Mouse (Mus musculus) intestine, postnatal 0 days (tissue): Measurements from ENCODE around the gene Zdhhc8. TPM values are rescaled to one million over a fixed set of nuclear protein-coding genes. Genes with fewer than 3 reads are reported as not detected.

ENCODE experiments used
- ATAC-seq: fragments of 200-750 bp; cut with Nextera tagmentation; 2 replicates; pipeline ENCODE4 v1.8.0; 2017; ENCODE audit warnings: mild to moderate bottlenecking, moderate TSS enrichment, moderate library complexity
- H3K27ac ChIP-seq: fragments of 300-500 bp; sonication (generic); 2 replicates; pipeline ENCODE4 v1.5.1; 2014; ENCODE audit warnings: mild to moderate bottlenecking, low read depth, low read length, moderate library complexity
- H3K27me3 ChIP-seq: fragments of 300-500 bp; sonication (generic); replicated peaks from 2 replicates; pipeline ENCODE4 v1.6.1; 2014; ENCODE audit warnings: low read length, mixed read lengths; ENCODE audit not compliant: control insufficient read depth, insufficient read depth
- H3K36me3 ChIP-seq: fragments of 300-500 bp; sonication (generic); 2 replicates; pipeline ENCODE4 v1.6.1; 2014; ENCODE audit warnings: mild to moderate bottlenecking, moderate library complexity; ENCODE audit not compliant: control insufficient read depth, insufficient read depth
- H3K4me1 ChIP-seq: fragments of 300-500 bp; sonication (generic); replicated peaks from 2 replicates; pipeline ENCODE4 v1.6.1; 2014; ENCODE audit warnings: antibody characterized with exemption, low read length, mixed read lengths; ENCODE audit not compliant: control insufficient read depth, insufficient read depth
- H3K4me2 ChIP-seq: fragments of 300-500 bp; sonication (generic); replicated peaks from 2 replicates; pipeline ENCODE4 v1.6.1; 2014; ENCODE audit warnings: low read depth, mild to moderate bottlenecking, moderate library complexity
- H3K4me3 ChIP-seq: fragments of 300-500 bp; sonication (generic); 2 replicates; pipeline ENCODE4 v1.5.1; 2014; ENCODE audit warnings: low read depth, low read length
- H3K9ac ChIP-seq: fragments of 300-500 bp; sonication (generic); 2 replicates; pipeline ENCODE4 v1.6.1; 2014; ENCODE audit warnings: mild to moderate bottlenecking, low read depth, low read length
- H3K9me3 ChIP-seq: fragments of 300-500 bp; sonication (generic); 2 replicates; pipeline ENCODE4 v1.6.1; 2016; ENCODE audit warnings: mixed run types; ENCODE audit not compliant: control insufficient read depth
- CTCF ChIP-seq: sonication (generic); IDR thresholded peaks from 2 replicates; pipeline ENCODE4 v1.5.1; 2016; ENCODE audit warnings: low read depth, mild to moderate bottlenecking, control low read depth, antibody characterized with exemption, moderate library complexity
- WGBS: fragments of 180-500 bp; shearing (Covaris S2); extraction: QIAGEN DNeasy Blood & Tissue Kit; methylation state at CpG from one replicate; pipeline ENCODE4 v1.1.7; 2014; 5-methylcytosine and 5-hydroxymethylcytosine counted together
- polyA plus RNA-seq: library from polyadenylated mRNA; unstranded; fragments of >200 nt; fragmentation: Nextera tagmentation; extraction: Ambion mirVana; gene quantifications from 2 replicates; pipeline ENCODE4 v1.2.1, GENCODE M21; 2015

Gene Zdhhc8
- polyA plus RNA-seq, 1 experiment from 2014 or later = 4.3 TPM

- Histone ChIP-seq H3K4me1 (no peaks in the 10 kb centered on the region), H3K4me3 (no peak overlapping the region), H3K27me3 (no peaks in the 10 kb centered on the region), H3K27ac (no peak overlapping the region), H3K36me3 (peaks cover 43% of the 10 kb centered on the region), H3K4me2 (no peak overlapping the region), H3K9ac (no peak overlapping the region), H3K9me3 (no peaks in the 10 kb centered on the region)
- whole genome bisulfite sequencing = 89% methylated on average over 13 of the region's 13 CpGs
- no peak for ATAC-seq
- TF ChIP-seq CTCF = no peak
Measured at GRCm38 (mm10) chr16:18227187-18227586, 7.7 kb downstream of the Zdhhc8 start.

- Histone ChIP-seq H3K4me2 (no peak overlapping the region), H3K4me1 (no peaks in the 10 kb centered on the region), H3K4me3 (no peak overlapping the region), H3K36me3 (peaks cover 38% of the 10 kb centered on the region), H3K9me3 (no peaks in the 10 kb centered on the region), H3K9ac (no peak overlapping the region), H3K27ac (no peak overlapping the region), H3K27me3 (no peaks in the 10 kb centered on the region)
- ATAC-seq = no peak
- TF ChIP-seq CTCF = no peak
- WGBS = 87% methylated on average over 11 of the region's 11 CpGs
Measured at GRCm38 (mm10) chr16:18222188-18222587, 12.7 kb downstream of the Zdhhc8 start.

- H3K4me2 ChIP-seq = no peak overlapping the region
- no peak for ATAC-seq
- no peak overlapping the region for H3K4me3 ChIP-seq
- H3K27ac ChIP-seq = no peak overlapping the region
- H3K4me1 ChIP-seq = no peaks in the 10 kb centered on the region
- H3K9ac ChIP-seq = no peak overlapping the region
- 80% methylated on average over 11 of the region's 11 CpGs for WGBS
- no peaks in the 10 kb centered on the region for H3K27me3 ChIP-seq
- TF ChIP-seq CTCF = peak; percentile 52
- H3K36me3 ChIP-seq = peaks cover 34% of the 10 kb centered on the region
- H3K9me3 ChIP-seq = no peaks in the 10 kb centered on the region
Measured at GRCm38 (mm10) chr16:18221543-18221898, 13.4 kb downstream of the Zdhhc8 start.

- H3K4me3 ChIP-seq = no peak overlapping the region
- H3K27ac ChIP-seq = no peak overlapping the region
- no peak for ATAC-seq
- no peaks in the 10 kb centered on the region for H3K4me1 ChIP-seq
- peaks cover 29% of the 10 kb centered on the region; the same call in 1 of the 2 replicates for H3K36me3 ChIP-seq
- no peak for TF ChIP-seq CTCF
- H3K9me3 ChIP-seq = no peaks in the 10 kb centered on the region
- 88% methylated on average over 6 of the region's 6 CpGs for WGBS
- no peak overlapping the region for H3K4me2 ChIP-seq
- no peaks in the 10 kb centered on the region for H3K27me3 ChIP-seq
- H3K9ac ChIP-seq = no peak overlapping the region
Measured at GRCm38 (mm10) chr16:18220856-18221542, 13.9 kb downstream of the Zdhhc8 start.

- WGBS = 27% methylated on average over 8 of the region's 8 CpGs
- H3K9ac ChIP-seq = no peak overlapping the region
- no peaks in the 10 kb centered on the region for H3K9me3 ChIP-seq
- H3K4me3 ChIP-seq = no peak overlapping the region
- peak; percentile 62 for ATAC-seq
- H3K27me3 ChIP-seq = no peaks in the 10 kb centered on the region
- H3K27ac ChIP-seq = no peak overlapping the region
- H3K4me2 ChIP-seq = 0 out of 2 replicates have a peak overlapping the region, but pooled peaks have one; percentile 13
- H3K4me1 ChIP-seq = no peaks in the 10 kb centered on the region
- TF ChIP-seq CTCF = no peak
- H3K36me3 ChIP-seq = peaks cover 21% of the 10 kb centered on the region; the same call in 1 of the 2 replicates
Measured at GRCm38 (mm10) chr16:18220001-18220400, 14.9 kb downstream of the Zdhhc8 start.

- ATAC-seq = no peak
- H3K4me2 ChIP-seq = no peak overlapping the region
- TF ChIP-seq CTCF = no peak
- H3K9me3 ChIP-seq = no peaks in the 10 kb centered on the region
- H3K9ac ChIP-seq = no peak overlapping the region
- 67% methylated on average over 9 of the region's 9 CpGs for WGBS
- H3K4me3 ChIP-seq = no peak overlapping the region
- H3K27ac ChIP-seq = no peak overlapping the region
- H3K36me3 ChIP-seq = peaks cover 8% of the 10 kb centered on the region; the same call in 1 of the 2 replicates
- 0 out of 2 replicates have a peak, but pooled peaks cover 5% of the 10 kb centered on the region for H3K27me3 ChIP-seq
- H3K4me1 ChIP-seq = no peaks in the 10 kb centered on the region
Measured at GRCm38 (mm10) chr16:18218580-18218996, 16.3 kb downstream of the Zdhhc8 start.
